In genomic region chr4:119177702-119178101, GRCm38 (mm10) we compare ENCODE assay signal across 26 mouse cellular contexts. TPM values are rescaled to one million over a fixed set of nuclear protein-coding genes. Genes with fewer than 3 reads are reported as not detected.
DNase-seq lines count a peak whose midpoint lies in the region; ATAC-seq lines count a peak whose summit lies in the region.
"Had no signal": no experiment of that assay in that cellular context is flagged by ENCODE, and none has a peak within 500 bp of the region (broad histone marks: within the 10 kb centered on the region; RNA-seq: fewer than 3 reads in every experiment).

No protein-coding gene starts in this region.

- H3K4me1 ChIP-seq in liver, embryonic 13.5 days (replicated peaks): peaks cover 71% of the 10 kb centered on the region
- H3K4me1 ChIP-seq in liver, embryonic 11.5 days (replicated peaks; ENCODE audit: control insufficient read depth, insufficient read depth, low read length): peaks cover 9% of the 10 kb centered on the region
- H3K4me1 ChIP-seq in neural tube, embryonic 15.5 days: peaks cover 7% of the 10 kb centered on the region

- H3K27me3 ChIP-seq in liver, embryonic 13.5 days: no peaks in the 10 kb centered on the region
- no peaks in the 10 kb centered on the region for H3K27me3 ChIP-seq in liver, embryonic 11.5 days (replicated peaks; ENCODE audit: control insufficient read depth, insufficient read depth, low read length)
- no peaks in the 10 kb centered on the region for H3K27me3 ChIP-seq in neural tube, embryonic 15.5 days (replicated peaks)
- H3K27me3 ChIP-seq: embryonic facial prominence, embryonic 15.5 days; hindbrain, embryonic 13.5 days; stomach, embryonic 15.5 days had no signal

- 74% methylated on average over 5 of the region's 5 CpGs for WGBS in liver, embryonic 13.5 days (ENCODE audit: insufficient replicate concordance)
- 75% methylated on average over 5 of the region's 5 CpGs for WGBS in liver, embryonic 11.5 days
- WGBS in neural tube, embryonic 15.5 days: 78% methylated on average over 5 of the region's 5 CpGs

- H3K4me3 ChIP-seq in liver, embryonic 13.5 days (replicated peaks): no peak overlapping the region
- no peak overlapping the region for H3K4me3 ChIP-seq in liver, embryonic 11.5 days (ENCODE audit: low read depth, low read length)
- no peak overlapping the region for H3K4me3 ChIP-seq in neural tube, embryonic 15.5 days (replicated peaks)
- H3K4me3 ChIP-seq: embryonic facial prominence, embryonic 15.5 days; hindbrain, embryonic 13.5 days; stomach, embryonic 15.5 days had no signal

- no peak for ATAC-seq in liver, embryonic 13.5 days (ENCODE audit: low read depth)
- ATAC-seq in liver, embryonic 11.5 days (replicated peaks; ENCODE audit: low FRiP score): no peak
- ATAC-seq in megakaryocyte, adult 5-6 weeks (ENCODE audit: poor library complexity, severe bottlenecking): peak; percentile 4; the same call in 1 of the 2 replicates
- no peak for ATAC-seq in neural tube, embryonic 15.5 days (ENCODE audit: low FRiP score)
- ATAC-seq: forebrain, embryonic 16.5 days; inflammation-experienced regulatory T-cells, adult 6 months had no signal

- no peak overlapping the region for H3K4me2 ChIP-seq in liver, embryonic 13.5 days
- H3K4me2 ChIP-seq in liver, embryonic 11.5 days: no peak overlapping the region
- H3K4me2 ChIP-seq in neural tube, embryonic 15.5 days: no peak overlapping the region
- H3K4me2 ChIP-seq: embryonic facial prominence, embryonic 15.5 days; hindbrain, embryonic 13.5 days; stomach, embryonic 15.5 days had no signal

- H3K36me3 ChIP-seq in liver, embryonic 13.5 days: peaks cover 72% of the 10 kb centered on the region
- peaks cover 23% of the 10 kb centered on the region for H3K36me3 ChIP-seq in liver, embryonic 11.5 days (ENCODE audit: control insufficient read depth, insufficient read depth, low read length)
- no peaks in the 10 kb centered on the region for H3K36me3 ChIP-seq in neural tube, embryonic 15.5 days
- H3K36me3 ChIP-seq: embryonic facial prominence, embryonic 15.5 days; hindbrain, embryonic 13.5 days; stomach, embryonic 15.5 days had no signal

- no peaks in the 10 kb centered on the region for H3K9me3 ChIP-seq in liver, embryonic 13.5 days (replicated peaks)
- H3K9me3 ChIP-seq in liver, embryonic 11.5 days (ENCODE audit: control insufficient read depth, low read length): no peaks in the 10 kb centered on the region
- H3K9me3 ChIP-seq in neural tube, embryonic 15.5 days (replicated peaks): no peaks in the 10 kb centered on the region
- H3K9me3 ChIP-seq: embryonic facial prominence, embryonic 15.5 days; hindbrain, embryonic 13.5 days; stomach, embryonic 15.5 days had no signal

- H3K27ac ChIP-seq in liver, embryonic 13.5 days: peak overlapping the region; percentile 24; the same call in 1 of the 2 replicates
- no peak overlapping the region; the same call in 1 of the 2 replicates for H3K27ac ChIP-seq in liver, embryonic 11.5 days (ENCODE audit: low read depth, low read length)
- no peak overlapping the region for H3K27ac ChIP-seq in neural tube, embryonic 15.5 days (replicated peaks)
- H3K27ac ChIP-seq: embryonic facial prominence, embryonic 15.5 days; hindbrain, embryonic 13.5 days; stomach, embryonic 15.5 days had no signal

- no peak overlapping the region for H3K9ac ChIP-seq in liver, embryonic 13.5 days
- H3K9ac ChIP-seq in liver, embryonic 11.5 days (ENCODE audit: low read depth, low read length): no peak overlapping the region
- no peak overlapping the region for H3K9ac ChIP-seq in neural tube, embryonic 15.5 days (replicated peaks)
- H3K9ac ChIP-seq: embryonic facial prominence, embryonic 15.5 days; hindbrain, embryonic 13.5 days; stomach, embryonic 15.5 days had no signal

- peak; percentile 26 for DNase-seq in adrenal gland, postnatal 14 days
- DNase-seq in adrenal gland, adult 18-20 months (ENCODE audit: low spot score in 2 of 2): no peak
- peak; percentile 22 for DNase-seq in kidney, adult 9 months
- no peak for DNase-seq in kidney, postnatal 36 days
- no peak for DNase-seq in liver, embryonic 13.5 days
- no peak for DNase-seq in liver, embryonic 11.5 days (ENCODE audit: low spot score)
- DNase-seq: adrenal gland, postnatal 10 days; cerebellum, adult 18-20 months; cerebellum, postnatal 25 days; kidney, adult 8-10 months; midbrain, embryonic 14.5 days; right cerebral cortex, postnatal 25 days; thymus, adult 18-20 months; thymus, postnatal 4 days had no signal

RNA-seq across cellular contexts. Expression of gene Zfp691, which starts 3.7 kb away (rescaled TPM):
- 20.5 and 21.6 TPM in 2 replicates for total RNA-seq in adrenal gland, postnatal 14 days (2021)
- total RNA-seq in adrenal gland, adult 18-20 months (2021): 10 to 100 TPM; 12.0 to 19.4 TPM
- 2.8 and 2.9 TPM in 2 replicates for polyA plus RNA-seq in liver, embryonic 13.5 days (2015; fragmentation: Nextera tagmentation; extraction: Ambion mirVana)
- 5.4 and 8.1 TPM in 2 replicates for polyA plus RNA-seq in liver, embryonic 11.5 days (2014; fragmentation: Nextera tagmentation; extraction: Ambion mirVana)
- total RNA-seq in megakaryocyte, adult 5-6 weeks (2015): 7.0 and 10.2 TPM in 2 replicates
- total RNA-seq in megakaryocyte, adult 5-6 weeks (2017): 1.9 and 4.5 TPM in 2 replicates
- polyA plus RNA-seq in neural tube, embryonic 15.5 days (2015; fragmentation: Nextera tagmentation; extraction: Ambion mirVana): 4.4 and 4.8 TPM in 2 replicates

RNA-seq across cellular contexts. Expression of gene Ermap, which starts 12.1 kb away (rescaled TPM):
- 2.3 and 8.8 TPM in 2 replicates for total RNA-seq in adrenal gland, postnatal 14 days (2021)
- total RNA-seq in adrenal gland, adult 18-20 months (2021): under 1 TPM; 0.06 to 0.10 TPM
- 329 and 341 TPM in 2 replicates for polyA plus RNA-seq in liver, embryonic 13.5 days (2015; fragmentation: Nextera tagmentation; extraction: Ambion mirVana)
- polyA plus RNA-seq in liver, embryonic 11.5 days (2014; fragmentation: Nextera tagmentation; extraction: Ambion mirVana): 263 and 274 TPM in 2 replicates
- total RNA-seq in megakaryocyte, adult 5-6 weeks (2015): 4.4 and 10.0 TPM in 2 replicates
- 3.7 and 8.2 TPM in 2 replicates for total RNA-seq in megakaryocyte, adult 5-6 weeks (2017)
- 0.79 and 1.2 TPM in 2 replicates for polyA plus RNA-seq in neural tube, embryonic 15.5 days (2015; fragmentation: Nextera tagmentation; extraction: Ambion mirVana)

RNA-seq across cellular contexts. Expression of gene Svbp, which starts 17.4 kb away (rescaled TPM):
- total RNA-seq in adrenal gland, postnatal 14 days (2021): 19.0 and 22.5 TPM in 2 replicates
- total RNA-seq in adrenal gland, adult 18-20 months (2021): 10 to 100 TPM; 13.8 to 17.0 TPM
- polyA plus RNA-seq in liver, embryonic 13.5 days (2015; fragmentation: Nextera tagmentation; extraction: Ambion mirVana): 121 and 130 TPM in 2 replicates
- polyA plus RNA-seq in liver, embryonic 11.5 days (2014; fragmentation: Nextera tagmentation; extraction: Ambion mirVana): 169 and 174 TPM in 2 replicates
- total RNA-seq in megakaryocyte, adult 5-6 weeks (2015): 20.6 and 28.6 TPM in 2 replicates
- total RNA-seq in megakaryocyte, adult 5-6 weeks (2017): 19.7 and 42.9 TPM in 2 replicates
- 198 and 242 TPM in 2 replicates for polyA plus RNA-seq in neural tube, embryonic 15.5 days (2015; fragmentation: Nextera tagmentation; extraction: Ambion mirVana)

RNA-seq across cellular contexts. Expression of gene Tmem269, which starts 40.3 kb away (rescaled TPM):
- total RNA-seq in adrenal gland, postnatal 14 days (2021): 0.30 TPM in 1 of 2 replicates, not detected in the other
- not detected for total RNA-seq in adrenal gland, adult 18-20 months (2021)
- polyA plus RNA-seq in liver, embryonic 13.5 days (2015; fragmentation: Nextera tagmentation; extraction: Ambion mirVana): not detected in 2 replicates
- not detected in 2 replicates for polyA plus RNA-seq in liver, embryonic 11.5 days (2014; fragmentation: Nextera tagmentation; extraction: Ambion mirVana)
- total RNA-seq in megakaryocyte, adult 5-6 weeks (2015): not detected in 2 replicates
- total RNA-seq in megakaryocyte, adult 5-6 weeks (2017): not detected in 2 replicates
- polyA plus RNA-seq in neural tube, embryonic 15.5 days (2015; fragmentation: Nextera tagmentation; extraction: Ambion mirVana): 0.29 and 0.54 TPM in 2 replicates
- total RNA-seq: gastrocnemius, postnatal 4 days; neutrophil, adult 5-6 weeks had no signal
- polyA plus RNA-seq: heart, postnatal 0 days; inflammation-experienced regulatory T-cells, adult 6 months; limb, embryonic 11.5 days; liver, embryonic 16.5 days; stomach, embryonic 15.5 days had no signal

RNA-seq across cellular contexts. Expression of gene AU022252, which starts 54.8 kb away (rescaled TPM):
- total RNA-seq in adrenal gland, postnatal 14 days (2021): 24.6 and 30.8 TPM in 2 replicates
- total RNA-seq in adrenal gland, adult 18-20 months (2021): 10 to 100 TPM; 22.8 to 33.3 TPM
- polyA plus RNA-seq in liver, embryonic 13.5 days (2015; fragmentation: Nextera tagmentation; extraction: Ambion mirVana): 16.1 and 16.5 TPM in 2 replicates
- polyA plus RNA-seq in liver, embryonic 11.5 days (2014; fragmentation: Nextera tagmentation; extraction: Ambion mirVana): 30.7 and 33.3 TPM in 2 replicates
- 2.1 and 4.5 TPM in 2 replicates for total RNA-seq in megakaryocyte, adult 5-6 weeks (2015)
- 2.9 and 6.6 TPM in 2 replicates for total RNA-seq in megakaryocyte, adult 5-6 weeks (2017)
- polyA plus RNA-seq in neural tube, embryonic 15.5 days (2015; fragmentation: Nextera tagmentation; extraction: Ambion mirVana): 26.0 and 29.2 TPM in 2 replicates

Comparison
In these comparisons a context has a peak if more than half of its experiments do, and no peak if none do; other contexts are left out.
1. DNase-seq: peak in adrenal gland, postnatal 14 days (single experiment) and kidney, adult 9 months (single experiment); none in adrenal gland, adult 18-20 months (0 of 2), kidney, postnatal 36 days (0 of 2), liver, embryonic 13.5 days (single experiment) and liver, embryonic 11.5 days (single experiment).